Mouse (Mus musculus): ENCODE measurements around the gene Vps13d.

DNA sequence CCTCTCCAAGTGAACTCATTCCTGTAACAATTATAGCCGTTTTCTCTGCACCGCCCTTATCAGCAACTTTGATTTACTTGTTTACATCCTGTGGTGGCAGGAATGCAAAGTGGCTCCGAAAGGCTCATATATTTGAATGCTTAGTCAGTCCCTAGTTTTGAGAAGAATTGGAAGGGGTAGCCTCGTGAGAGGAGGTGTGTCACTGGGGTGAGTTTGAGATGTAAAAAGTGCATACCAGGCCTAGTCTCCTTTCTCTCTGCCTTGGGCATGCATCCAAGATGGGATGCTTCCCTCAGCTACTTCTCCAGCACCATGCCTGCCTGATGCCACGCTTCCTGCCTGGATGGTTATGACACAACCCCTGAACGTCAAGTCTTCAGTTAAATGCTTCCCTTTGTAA, 225.8 kb downstream of the Vps13d start:
- TF ChIP-seq POLR2A (IDR thresholded peaks at IDR 0.05; ENCODE audit: insufficient read depth, low read length) (no peak), CTCF (IDR thresholded peaks at IDR 0.05; ENCODE audit: low read depth, low read length) (no peak)
